Comparison of ENCODE assay signal across 24 mouse cellular contexts in the genomic region with DNA sequence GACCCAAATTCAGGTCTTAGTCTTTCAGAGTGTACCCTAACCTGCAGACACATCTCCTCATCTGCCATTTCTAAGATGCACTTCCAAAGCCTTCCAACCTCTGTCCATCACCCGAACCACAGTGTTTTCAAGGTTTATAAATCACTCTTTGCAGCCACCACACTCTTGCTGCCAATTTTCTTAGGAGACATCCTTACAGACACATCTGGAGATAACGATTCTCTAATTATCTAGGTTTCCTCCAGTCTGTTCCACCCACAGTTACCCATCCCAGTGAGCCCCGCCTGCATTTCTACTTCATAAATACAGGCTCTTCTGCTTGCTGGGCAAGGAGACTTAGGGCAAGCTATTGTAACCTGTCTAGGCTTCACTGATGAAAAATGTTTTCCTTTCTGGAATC.
"Had no signal": no experiment of that assay in that cellular context is flagged by ENCODE, and none has a peak within 500 bp of the region (broad histone marks: within the 10 kb centered on the region; RNA-seq: fewer than 3 reads in every experiment).

No protein-coding gene starts in this region.

- H3K36me3 ChIP-seq: heart, embryonic 13.5 days; heart, embryonic 15.5 days; hindbrain, embryonic 13.5 days; hindbrain, embryonic 15.5 days; intestine, embryonic 15.5 days; limb, embryonic 10.5 days; limb, embryonic 12.5 days had no signal

- H3K4me2 ChIP-seq: heart, embryonic 11.5 days; heart, embryonic 13.5 days; heart, embryonic 15.5 days; hindbrain, embryonic 13.5 days; hindbrain, embryonic 15.5 days; intestine, embryonic 15.5 days; limb, embryonic 12.5 days; liver, embryonic 11.5 days had no signal

- H3K27ac ChIP-seq: heart, embryonic 13.5 days; heart, embryonic 15.5 days; hindbrain, embryonic 13.5 days; hindbrain, embryonic 15.5 days; intestine, embryonic 15.5 days; layer of hippocampus, adult 2 months; left cerebral cortex, adult 2 months; limb, embryonic 10.5 days; limb, embryonic 12.5 days had no signal

- H3K9me3 ChIP-seq: heart, embryonic 13.5 days; heart, embryonic 15.5 days; hindbrain, embryonic 13.5 days; hindbrain, embryonic 15.5 days; intestine, embryonic 15.5 days; limb, embryonic 10.5 days; limb, embryonic 12.5 days had no signal

- ATAC-seq: inflammation-experienced regulatory T-cells, adult 6 months; intestine, embryonic 15.5 days; intestine, postnatal 0 days had no signal

- DNase-seq: gastrocnemius, postnatal 14 days; gastrocnemius, postnatal 36 days; heart, adult 18-20 months; heart, postnatal 14 days; heart, postnatal 36 days; kidney, adult 18-20 months; kidney, adult 8-10 months; kidney, postnatal 10 days; kidney, postnatal 25 days; kidney, postnatal 4 days; liver had no signal

- H3K9ac ChIP-seq: heart, embryonic 13.5 days; heart, embryonic 15.5 days; hindbrain, embryonic 13.5 days; hindbrain, embryonic 15.5 days; intestine, embryonic 15.5 days; limb, embryonic 12.5 days had no signal

- H3K4me1 ChIP-seq: heart, embryonic 15.5 days; hindbrain, embryonic 13.5 days; hindbrain, embryonic 15.5 days; intestine, embryonic 15.5 days; limb, embryonic 10.5 days; limb, embryonic 12.5 days had no signal

- H3K4me3 ChIP-seq: heart, embryonic 13.5 days; heart, embryonic 15.5 days; hindbrain, embryonic 13.5 days; hindbrain, embryonic 15.5 days; intestine, embryonic 15.5 days; layer of hippocampus, adult 2 months; left cerebral cortex, adult 2 months; limb, embryonic 10.5 days; limb, embryonic 12.5 days had no signal

- H3K27me3 ChIP-seq: heart, embryonic 13.5 days; heart, embryonic 15.5 days; hindbrain, embryonic 13.5 days; hindbrain, embryonic 15.5 days; intestine, embryonic 15.5 days; limb, embryonic 12.5 days had no signal
